Mouse (Mus musculus): ENCODE results near the gene Irak2. TPM values are rescaled to one million over a fixed set of nuclear protein-coding genes. Genes with fewer than 3 reads are reported as not detected.
"Not testable (repeated sequence)": the region's sequence is repeated elsewhere in the genome, so short reads cannot be mapped to it uniquely, and the experiment has no call there.

Gene Irak2
- polyA plus RNA-seq, 1 experiment from 2014 or later: 60.7 TPM

- H3K36me3 ChIP-seq (ENCODE audit: inconsistent target): peaks cover 43% of the 10 kb centered on the region
- WGBS (ENCODE audit: missing documents): 93% methylated on average over 7 of the region's 7 CpGs
- H3K27ac ChIP-seq: peak overlapping the region; percentile 80
- peaks cover 11% of the 10 kb centered on the region; the same call in 1 of the 2 replicates for H3K79me2 ChIP-seq (ENCODE audit: inconsistent target)
- H3K4me3 ChIP-seq (ENCODE audit: inconsistent target): no peak overlapping the region
These were observed 51.7 kb downstream of the Irak2 start for GRCm38 (mm10) chr6:113690008-113690399.

DNA sequence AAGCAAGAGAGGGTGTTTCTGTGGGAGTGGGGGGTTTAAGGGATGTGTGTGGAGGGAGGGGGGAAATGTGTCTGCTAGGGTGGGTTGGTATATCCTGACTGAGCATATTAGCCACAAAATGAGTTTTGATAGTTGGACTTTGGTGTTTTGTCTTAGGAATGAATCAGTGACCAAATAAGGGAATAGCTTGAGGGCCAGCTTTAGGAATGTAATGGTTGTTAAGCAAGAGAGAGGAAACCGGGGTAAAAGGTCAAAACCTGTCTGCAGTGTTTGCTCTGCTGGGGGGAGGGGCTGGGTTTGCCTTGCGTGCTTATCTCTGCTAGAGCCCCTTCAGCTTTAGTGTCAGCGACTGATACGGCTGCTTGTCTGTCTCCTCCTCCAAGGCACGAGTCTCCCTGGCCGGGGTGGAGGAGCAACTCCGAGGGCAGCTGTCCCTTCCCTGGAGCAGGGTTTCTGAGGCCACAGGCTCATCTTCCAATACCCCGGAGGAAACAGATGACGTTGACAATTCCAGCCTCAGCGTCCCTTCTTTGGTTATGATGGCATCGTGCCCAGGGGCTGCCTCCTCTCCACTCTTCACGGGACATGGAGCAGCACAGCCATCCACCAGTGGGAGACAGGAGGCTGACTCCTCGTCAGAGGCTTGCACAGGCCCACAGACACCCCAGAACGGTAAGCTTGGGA lies 52.3 kb downstream of the Irak2 start:
- no peak overlapping the region for H3K4me3 ChIP-seq (ENCODE audit: inconsistent target)
- H3K36me3 ChIP-seq (ENCODE audit: inconsistent target): peaks cover 38% of the 10 kb centered on the region
- H3K79me2 ChIP-seq (ENCODE audit: inconsistent target): peaks cover 11% of the 10 kb centered on the region; the same call in 1 of the 2 replicates
- 34% methylated on average over 14 of the region's 14 CpGs for WGBS (ENCODE audit: missing documents)
- H3K27ac ChIP-seq: peak overlapping the region; percentile 80

GRCm38 (mm10) chr6:113691084-113691462 lies 52.8 kb downstream of the Irak2 start:
- Histone ChIP-seq H3K36me3 (ENCODE audit: inconsistent target) (peaks cover 32% of the 10 kb centered on the region; the same call in 1 of the 2 replicates), H3K27ac (peak overlapping the region; percentile 80), H3K4me3 (ENCODE audit: inconsistent target) (no peak overlapping the region), H3K79me2 (ENCODE audit: inconsistent target) (peaks cover 11% of the 10 kb centered on the region; the same call in 1 of the 2 replicates)
- 18% methylated on average over 4 of the region's 4 CpGs for WGBS (ENCODE audit: missing documents)

DNA sequence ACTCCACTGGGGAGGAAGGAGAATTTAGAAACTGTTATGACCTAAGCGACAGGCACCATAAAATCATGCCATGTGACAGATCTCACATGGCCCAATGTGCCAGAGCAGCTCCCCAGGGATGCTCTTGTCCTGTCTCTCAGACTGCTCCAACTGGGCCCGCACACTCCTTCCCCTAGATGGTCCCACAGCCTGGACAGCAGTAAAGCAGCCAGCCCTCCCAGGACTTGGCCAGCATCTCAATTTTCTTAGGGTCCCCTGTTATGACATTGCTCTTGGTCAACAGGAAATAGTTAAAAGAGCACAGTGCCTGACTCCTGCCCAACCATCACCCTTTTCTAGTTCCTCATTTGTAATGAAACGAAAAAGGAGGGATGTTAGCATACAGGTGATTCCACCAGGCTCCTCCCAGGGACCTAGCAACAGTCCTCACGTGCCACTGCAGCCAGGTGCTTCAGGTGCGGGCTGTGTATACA lies 54.4 kb downstream of the Irak2 start:
- peaks cover 15% of the 10 kb centered on the region for H3K79me2 ChIP-seq (ENCODE audit: inconsistent target)
- WGBS (ENCODE audit: missing documents): 28% methylated on average over 5 of the region's 5 CpGs
- H3K27ac ChIP-seq: peak overlapping the region; percentile 80
- peaks cover 19% of the 10 kb centered on the region; the same call in 1 of the 2 replicates for H3K36me3 ChIP-seq (ENCODE audit: inconsistent target)
- no peak overlapping the region for H3K4me3 ChIP-seq (ENCODE audit: inconsistent target)

DNA sequence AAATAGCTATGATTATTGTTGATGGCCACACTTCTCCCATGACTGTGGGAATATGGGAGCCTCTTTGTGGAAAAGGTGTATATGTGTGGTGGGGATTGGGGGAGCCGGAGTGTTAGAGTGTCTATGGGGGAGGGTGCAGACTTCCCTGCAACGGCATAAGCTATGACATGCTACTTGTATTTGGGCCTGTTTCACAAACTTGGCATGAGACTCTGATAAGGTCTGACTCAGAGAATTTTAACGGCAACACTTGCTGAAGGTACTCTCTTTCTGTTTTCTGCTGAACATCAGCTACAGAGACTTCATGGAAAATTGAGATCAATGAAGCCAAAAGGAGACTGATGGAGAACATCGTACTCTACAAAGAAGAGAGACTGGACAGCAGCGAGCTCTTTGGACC lies 55.1 kb downstream of the Irak2 start:
- Histone ChIP-seq H3K79me2 (ENCODE audit: inconsistent target) (peaks cover 22% of the 10 kb centered on the region), H3K36me3 (ENCODE audit: inconsistent target) (peaks cover 13% of the 10 kb centered on the region; the same call in 1 of the 2 replicates), H3K27ac (peak overlapping the region; percentile 80), H3K4me3 (ENCODE audit: inconsistent target) (no peak overlapping the region)
- 91% methylated on average over 5 of the region's 5 CpGs for WGBS (ENCODE audit: missing documents)

DNA sequence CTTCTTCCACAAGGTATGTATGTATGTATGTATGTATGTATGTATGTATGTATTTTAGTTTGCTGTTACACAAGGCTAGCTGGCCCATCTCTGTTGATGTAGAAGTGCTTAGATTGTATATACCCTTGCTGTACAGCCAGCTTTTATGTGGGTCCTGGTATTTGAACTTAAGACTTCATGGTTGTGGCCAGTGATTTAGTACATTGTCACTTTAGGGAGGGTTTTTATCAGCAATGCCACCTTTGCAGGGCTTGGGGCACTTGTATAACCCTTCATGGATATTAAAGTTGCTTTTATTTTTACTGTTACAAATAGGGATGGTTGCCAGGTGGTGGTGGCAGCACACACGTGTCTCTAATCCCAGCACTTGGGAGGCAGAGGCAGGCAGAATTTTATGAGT lies 56.9 kb downstream of the Irak2 start:
- Histone ChIP-seq H3K27ac (peak overlapping the region; percentile 85; the same call in 1 of the 2 replicates), H3K36me3 (ENCODE audit: inconsistent target) (peaks cover 13% of the 10 kb centered on the region; the same call in 1 of the 2 replicates), H3K4me3 (ENCODE audit: inconsistent target) (no peak overlapping the region), H3K79me2 (ENCODE audit: inconsistent target) (peaks cover 40% of the 10 kb centered on the region)
- 75% methylated on average over 1 of the region's 1 CpGs for WGBS (ENCODE audit: missing documents)

- Histone ChIP-seq H3K79me2 (ENCODE audit: inconsistent target) (peaks cover 46% of the 10 kb centered on the region), H3K36me3 (ENCODE audit: inconsistent target) (peaks cover 17% of the 10 kb centered on the region; the same call in 1 of the 2 replicates), H3K4me3 (ENCODE audit: inconsistent target) (peak overlapping the region; percentile 7; the same call in 1 of the 2 replicates), H3K27ac (peak overlapping the region; percentile 85)
- WGBS (ENCODE audit: missing documents): 68% methylated on average over 3 of the region's 4 CpGs
These were observed 57.6 kb downstream of the Irak2 start for GRCm38 (mm10) chr6:113695766-113696355.

DNA sequence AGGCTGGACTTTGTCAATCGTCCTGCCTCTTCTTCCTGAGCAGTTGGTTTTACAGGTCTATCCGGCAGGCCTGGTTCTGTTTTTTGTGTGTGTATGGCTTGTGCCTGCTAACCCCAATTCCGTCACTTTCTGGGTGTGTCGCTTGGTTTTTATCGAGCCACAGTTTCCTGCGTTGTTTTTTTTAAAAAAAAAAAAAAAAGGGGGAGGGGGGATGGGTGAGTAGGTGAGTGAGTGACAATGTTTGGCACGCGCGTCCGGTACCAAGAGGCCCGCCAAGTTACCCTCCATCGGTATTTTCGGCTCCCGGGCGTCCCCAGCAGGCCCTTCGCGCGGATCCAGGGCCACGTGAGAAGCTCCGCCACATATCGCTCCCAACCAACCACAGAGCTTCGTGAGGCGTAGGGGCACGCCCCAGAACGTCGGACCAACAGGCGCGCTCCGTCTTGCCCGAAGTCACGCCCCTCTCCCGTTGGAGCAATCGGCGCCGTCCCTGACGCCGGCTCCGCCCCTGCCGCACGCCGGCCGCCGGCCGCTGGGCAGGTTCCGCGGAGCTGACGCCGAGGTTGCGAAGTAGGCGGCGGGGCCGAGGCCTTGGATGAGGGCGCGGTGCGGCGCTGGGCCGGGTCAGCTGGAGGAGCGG lies 58.4 kb downstream of the Irak2 start, which contains the start of gene Tatdn2:
Gene Tatdn2, plus strand, starts transcription at position 469 of the 640 bp plus-strand sequence.
- Histone ChIP-seq H3K27ac (peak within 1 kb of the TSS; percentile 85), H3K36me3 (ENCODE audit: inconsistent target) (peaks cover 17% of the 10 kb centered on the region; the same call in 1 of the 2 replicates), H3K4me3 (ENCODE audit: inconsistent target) (peak within 1 kb of the TSS; percentile 58), H3K79me2 (ENCODE audit: inconsistent target) (peaks cover 55% of the 10 kb centered on the region)
- under 1% methylated on average over 54 of the region's 58 CpGs for WGBS (ENCODE audit: missing documents)

- H3K36me3 ChIP-seq (ENCODE audit: inconsistent target): peaks cover 20% of the 10 kb centered on the region
- under 1% methylated on average over 69 of the region's 113 CpGs for WGBS (ENCODE audit: missing documents)
These were observed 59.2 kb downstream of the Irak2 start for GRCm38 (mm10) chr6:113697222-113698205.

DNA sequence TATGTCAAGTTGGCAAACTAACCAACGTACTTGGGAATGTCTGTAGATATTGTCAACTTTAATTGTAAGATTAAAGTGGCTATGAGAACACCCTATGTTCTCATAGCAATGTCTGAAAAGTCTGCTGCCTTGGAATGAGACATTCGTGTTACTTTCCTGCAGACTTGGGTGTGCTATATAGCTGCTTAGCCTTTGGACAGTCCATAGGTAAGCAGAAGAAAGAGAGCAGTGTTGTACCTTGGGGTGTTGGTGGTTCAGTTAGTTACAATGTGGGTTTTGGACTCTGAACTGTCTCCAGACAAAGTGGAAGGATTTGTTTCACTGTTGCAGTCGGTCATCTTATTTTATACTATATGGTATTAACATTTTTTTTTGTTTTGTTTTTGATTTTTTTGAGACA lies 74.5 kb downstream of the Irak2 start:
- WGBS (ENCODE audit: missing documents): 91% methylated on average over 3 of the region's 3 CpGs
- H3K79me2 ChIP-seq (ENCODE audit: inconsistent target): peaks cover 80% of the 10 kb centered on the region
- H3K36me3 ChIP-seq (ENCODE audit: inconsistent target): peaks cover 58% of the 10 kb centered on the region
- H3K27ac ChIP-seq: no peak overlapping the region
- H3K4me3 ChIP-seq (ENCODE audit: inconsistent target): no peak overlapping the region

More at GRCm38 (mm10) chr6:113697222-113698205, 59.2 kb downstream of the Irak2 start:
- peaks cover 63% of the 10 kb centered on the region for H3K79me2 ChIP-seq (ENCODE audit: inconsistent target)
- H3K27ac ChIP-seq: peak overlapping the region; percentile 64
- H3K4me3 ChIP-seq (ENCODE audit: inconsistent target): peak overlapping the region; percentile 58

- Histone ChIP-seq H3K27ac (peak overlapping the region; percentile 90), H3K36me3 (ENCODE audit: inconsistent target) (peaks cover 53% of the 10 kb centered on the region), H3K79me2 (ENCODE audit: inconsistent target) (peaks cover 77% of the 10 kb centered on the region)
- 85% methylated on average over 4 of the region's 5 CpGs for WGBS (ENCODE audit: missing documents)
- H3K4me3 ChIP-seq (ENCODE audit: inconsistent target): not testable (repeated sequence)
These were observed 75.1 kb downstream of the Irak2 start for GRCm38 (mm10) chr6:113713389-113713788.

DNA sequence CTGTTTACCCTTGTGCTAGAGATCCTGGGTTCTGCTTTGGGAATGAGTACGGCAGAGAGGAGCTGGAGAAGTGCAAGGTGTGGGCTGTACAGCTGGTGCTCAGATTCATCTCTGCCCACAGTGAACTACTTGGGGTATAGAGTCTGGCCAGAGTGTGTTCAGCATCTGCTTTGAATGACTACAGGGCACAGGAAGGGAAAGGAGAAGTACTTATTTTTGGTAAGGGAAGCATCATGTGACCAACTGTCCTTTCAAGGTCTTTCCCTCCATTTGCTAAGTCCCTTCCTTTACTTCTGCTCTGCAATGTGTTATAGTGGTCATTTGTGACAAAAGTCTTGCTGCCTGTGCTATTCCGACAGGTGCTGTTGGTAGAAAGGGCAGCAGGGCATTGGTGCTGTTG lies 76.0 kb downstream of the Irak2 start:
- Histone ChIP-seq H3K4me3 (ENCODE audit: inconsistent target) (no peak overlapping the region), H3K36me3 (ENCODE audit: inconsistent target) (peaks cover 53% of the 10 kb centered on the region), H3K79me2 (ENCODE audit: inconsistent target) (peaks cover 77% of the 10 kb centered on the region), H3K27ac (peak overlapping the region; percentile 90)
- 3% methylated on average over 2 of the region's 2 CpGs for WGBS (ENCODE audit: missing documents)

DNA sequence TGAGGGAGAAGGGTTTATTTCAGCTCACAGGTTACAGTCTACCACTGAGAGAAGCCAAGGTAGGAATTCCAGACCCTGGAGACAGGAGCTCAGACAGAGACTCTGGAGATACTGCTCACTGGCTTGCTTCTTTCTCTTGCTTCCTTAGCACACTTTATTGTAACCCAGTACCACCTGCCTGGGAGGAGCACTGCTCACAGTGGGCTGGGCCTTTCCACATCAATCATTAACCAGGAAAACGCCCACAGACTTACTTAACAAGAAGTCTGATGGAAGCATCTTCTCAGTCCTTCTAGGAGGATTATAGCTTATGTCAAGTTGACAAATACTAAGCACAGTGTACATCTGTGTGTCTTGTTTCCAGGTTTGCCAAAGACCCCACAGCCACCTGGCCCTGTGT lies 76.5 kb downstream of the Irak2 start:
- Histone ChIP-seq H3K36me3 (ENCODE audit: inconsistent target) (peaks cover 53% of the 10 kb centered on the region), H3K27ac (peak overlapping the region; percentile 90), H3K79me2 (ENCODE audit: inconsistent target) (peaks cover 77% of the 10 kb centered on the region), H3K4me3 (ENCODE audit: inconsistent target) (no peak overlapping the region)
- WGBS (ENCODE audit: missing documents): 57% methylated on average over 1 of the region's 1 CpGs
